Mouse (Mus musculus) kidney, postnatal 14 days (tissue): Measurements from ENCODE around the gene Gm5849.
"Not testable (repeated sequence)": the region's sequence is repeated elsewhere in the genome, so short reads cannot be mapped to it uniquely, and the experiment has no call there.

ENCODE experiments used
- DNase-seq: peaks from one replicate; pipeline ENCODE4 v3.0.0; 2022; ENCODE audit warnings: mixed read lengths

Gm5849 gene

GRCm38 (mm10) chr3:90777776-90778175 is at the start of gene Gm5849:
TSS of gene Gm5849 (minus strand) at chr3:90777876.
- not testable (repeated sequence) for DNase-seq

DNA sequence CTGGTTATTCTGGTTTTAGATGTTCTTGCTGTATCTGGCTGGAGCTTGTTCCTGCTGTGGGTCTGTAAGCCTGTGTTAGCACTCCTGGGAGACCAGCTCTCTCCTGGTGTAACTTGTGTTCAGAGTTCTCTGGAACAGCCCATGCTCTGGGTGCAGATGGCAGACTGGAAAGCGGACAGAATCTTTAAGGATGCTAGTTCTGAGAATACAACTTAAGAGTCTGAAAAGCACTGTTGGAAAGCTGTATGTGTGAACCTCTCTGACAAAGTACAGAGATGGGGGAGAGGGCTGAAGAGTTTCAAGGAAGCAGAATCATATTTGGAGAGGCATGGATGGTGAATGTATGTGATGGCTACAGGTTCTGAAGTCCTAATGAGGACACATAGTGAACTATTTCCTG is 28.0 kb downstream of the Gm5849 start:
- DNase-seq = no peak

- DNase-seq = no peak
These were observed 51.1 kb downstream of the Gm5849 start, which contains the start of gene Pglyrp4 for GRCm38 (mm10) chr3:90726606-90727005. TSS of gene Pglyrp4 (plus strand) at chr3:90726906.
